Mouse (Mus musculus): ENCODE data around the gene 5730455P16Rik.
"Not testable (repeated sequence)": the region's sequence is repeated elsewhere in the genome, so short reads cannot be mapped to it uniquely, and the experiment has no call there.

The 5730455P16Rik gene

GRCm38 (mm10) chr11:80378452-80379068, 726 bp upstream of the 5730455P16Rik start:
- not testable (repeated sequence) for DNase-seq

DNA sequence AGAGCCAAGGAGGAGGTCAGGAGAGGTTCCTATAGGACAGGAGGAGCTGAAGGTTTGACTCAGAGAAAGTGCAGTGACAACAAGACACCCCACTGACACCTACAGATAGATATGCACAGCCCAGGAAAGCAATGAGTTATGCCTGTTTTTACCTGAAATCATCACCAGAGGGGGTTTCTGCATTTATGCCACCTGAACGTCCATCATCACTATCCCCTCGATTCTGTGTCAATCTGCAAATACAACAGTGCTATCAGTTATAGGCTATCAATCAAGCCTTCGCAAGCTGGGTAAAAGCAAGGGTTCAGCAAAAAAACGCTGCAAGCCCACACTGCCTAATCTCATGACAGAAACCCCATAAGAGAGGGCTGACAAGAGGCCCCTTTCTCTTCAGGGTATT, 1.2 kb downstream of the 5730455P16Rik start:
- DNase-seq, result no peak

DNA sequence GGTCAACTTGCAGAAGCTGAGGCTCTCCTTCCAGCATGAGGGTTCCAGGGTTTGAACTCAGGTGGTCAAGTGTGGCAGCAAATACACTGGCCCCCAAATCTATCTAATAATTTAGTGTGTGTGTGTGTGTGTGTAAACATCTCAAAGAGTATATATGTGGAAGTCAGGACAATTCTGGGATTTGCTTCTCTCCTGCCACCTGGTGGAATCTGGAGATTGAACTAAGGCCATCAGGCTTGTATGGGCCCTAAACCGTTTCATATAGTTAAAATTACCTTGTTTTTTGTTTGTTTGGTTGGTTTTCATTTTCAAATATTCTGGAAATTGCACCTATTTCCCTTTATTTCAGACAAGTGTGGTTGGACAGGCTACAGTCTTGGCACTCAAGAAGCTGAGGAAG, 8.9 kb downstream of the 5730455P16Rik start:
- no peak for DNase-seq

GRCm38 (mm10) chr11:80354832-80355231, 23.0 kb downstream of the 5730455P16Rik start:
- peak; percentile 11 for DNase-seq

- peak; percentile 81 for DNase-seq
Measured at GRCm38 (mm10) chr11:80351832-80352430, 25.9 kb downstream of the 5730455P16Rik start.

DNA sequence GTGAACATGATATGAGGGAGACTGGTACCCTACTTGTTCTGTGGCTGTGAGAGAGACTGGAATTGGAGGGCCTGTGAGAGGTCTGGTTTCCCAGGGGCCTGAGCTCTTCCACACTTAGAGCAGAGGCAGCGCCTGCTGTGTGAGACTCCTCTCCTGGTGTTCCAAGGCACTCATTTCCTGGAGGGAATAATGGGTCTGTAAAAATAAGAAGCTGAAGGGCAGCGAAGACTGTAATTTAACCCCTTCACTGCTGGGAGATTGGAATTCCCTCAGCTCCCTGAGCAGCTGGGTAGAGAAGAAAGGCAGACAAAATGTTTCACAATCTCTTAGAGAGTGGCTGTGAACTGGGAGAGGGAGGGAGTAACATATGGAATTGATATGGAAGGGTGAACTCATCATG, 35.4 kb downstream of the 5730455P16Rik start:
- DNase-seq, result no peak

DNA sequence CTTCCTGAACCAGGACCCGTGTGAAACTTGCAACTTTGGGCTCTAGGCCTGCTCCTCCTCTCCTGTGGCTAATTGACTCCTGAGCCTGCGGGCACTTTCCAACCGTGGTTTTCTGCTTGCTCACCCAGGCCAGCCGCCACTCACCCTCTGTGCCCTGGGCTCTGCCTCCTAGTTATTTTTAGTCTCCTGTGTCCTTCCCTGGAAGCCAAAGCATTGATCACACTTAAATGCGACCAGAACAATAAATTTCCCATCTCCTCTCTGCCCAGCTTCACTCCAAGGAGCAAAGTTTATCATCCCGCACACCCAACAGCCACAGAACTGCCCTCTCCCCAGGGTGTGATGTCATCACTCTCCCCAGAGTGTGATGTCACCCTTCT, 41.5 kb downstream of the 5730455P16Rik start:
- DNase-seq, result no peak

- peak; percentile 8 for DNase-seq
Measured at GRCm38 (mm10) chr11:80335609-80336350, 42.1 kb downstream of the 5730455P16Rik start.

GRCm38 (mm10) chr11:80332709-80333400, 45.0 kb downstream of the 5730455P16Rik start:
- no peak for DNase-seq

DNA sequence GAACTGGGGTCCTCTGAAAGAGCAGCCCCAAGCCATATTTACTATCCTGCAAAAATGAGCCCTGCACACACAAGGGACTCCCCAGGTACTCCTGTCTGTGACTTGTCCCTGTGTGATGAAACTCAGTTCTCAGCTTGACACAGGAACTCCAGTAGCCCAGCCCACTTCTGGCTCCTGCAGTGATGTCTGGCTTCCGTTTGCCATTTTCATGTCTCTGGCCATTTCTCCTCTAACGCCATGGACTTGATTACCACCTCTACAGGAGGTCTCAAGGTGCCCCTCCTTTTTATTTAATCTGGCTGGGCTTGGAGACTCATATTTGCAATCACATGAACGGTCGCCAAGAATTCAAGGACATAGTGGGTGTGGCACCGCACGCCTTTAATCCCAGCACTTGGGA, 53.2 kb downstream of the 5730455P16Rik start:
- DNase-seq, result no peak

DNA sequence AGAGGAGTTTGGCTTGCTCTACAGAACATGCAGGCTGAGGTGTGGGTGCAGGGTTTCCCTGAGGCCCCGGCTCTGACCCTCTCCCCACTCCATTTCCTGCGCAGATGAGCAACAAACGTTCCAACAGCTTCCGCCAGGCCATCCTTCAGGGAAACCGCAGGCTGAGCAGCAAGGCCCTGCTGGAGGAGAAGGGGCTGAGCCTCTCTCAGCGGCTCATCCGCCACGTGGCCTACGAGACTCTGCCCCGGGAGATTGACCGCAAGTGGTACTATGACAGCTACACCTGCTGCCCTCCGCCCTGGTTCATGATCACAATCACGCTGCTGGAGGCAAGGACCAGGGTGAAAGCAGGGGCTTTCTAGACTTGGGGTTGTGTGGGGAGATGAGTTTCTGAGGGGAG, 54.6 kb downstream of the 5730455P16Rik start:
- DNase-seq, result no peak

DNA sequence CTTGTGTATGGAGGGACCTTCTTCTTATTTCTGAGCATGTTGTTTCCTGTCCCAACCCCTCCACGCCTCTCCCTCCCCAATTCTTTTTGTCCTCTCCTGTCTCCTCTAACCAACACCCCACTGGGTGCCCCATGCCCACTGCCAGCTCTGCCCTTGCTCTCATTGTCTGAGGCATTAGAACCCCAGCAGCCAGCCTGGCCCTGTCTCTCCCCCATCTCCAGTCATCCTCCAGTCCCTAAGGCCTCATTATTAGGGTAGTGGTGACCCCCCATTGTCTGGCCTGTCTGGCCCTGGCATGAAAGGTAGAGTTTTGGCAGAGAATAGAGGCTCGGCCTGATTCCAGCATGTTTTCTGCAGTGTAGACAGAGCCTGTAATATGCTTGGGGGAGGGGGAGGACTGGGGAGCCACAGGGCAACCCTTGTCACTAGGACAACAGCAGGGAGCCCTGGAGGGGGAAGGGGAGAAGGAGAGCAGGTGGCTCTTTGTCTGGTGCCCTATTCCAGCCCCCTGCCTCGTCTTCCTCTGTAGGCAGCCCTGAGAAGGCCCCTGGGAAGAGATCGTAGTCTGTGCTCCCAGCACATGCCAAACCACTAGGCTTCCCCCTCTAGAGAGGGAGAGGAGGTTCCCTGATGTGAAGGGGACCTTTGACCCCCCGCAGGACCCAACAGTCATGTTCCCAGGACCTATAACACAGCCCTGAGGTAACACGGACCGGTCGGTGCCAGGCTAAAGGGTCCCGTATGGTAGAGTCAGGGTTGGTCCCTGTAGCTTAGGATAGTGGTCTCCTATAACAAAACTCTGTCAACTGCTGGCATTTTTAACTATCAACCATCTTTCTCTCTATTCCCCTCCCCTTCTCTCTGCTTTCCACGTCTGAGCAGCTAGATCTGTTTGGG, 61.8 kb downstream of the 5730455P16Rik start:
- no peak for DNase-seq

GRCm38 (mm10) chr11:80313944-80314343, 63.9 kb downstream of the 5730455P16Rik start:
- no peak for DNase-seq

GRCm38 (mm10) chr11:80313462-80313861, 64.4 kb downstream of the 5730455P16Rik start:
- no peak for DNase-seq

DNA sequence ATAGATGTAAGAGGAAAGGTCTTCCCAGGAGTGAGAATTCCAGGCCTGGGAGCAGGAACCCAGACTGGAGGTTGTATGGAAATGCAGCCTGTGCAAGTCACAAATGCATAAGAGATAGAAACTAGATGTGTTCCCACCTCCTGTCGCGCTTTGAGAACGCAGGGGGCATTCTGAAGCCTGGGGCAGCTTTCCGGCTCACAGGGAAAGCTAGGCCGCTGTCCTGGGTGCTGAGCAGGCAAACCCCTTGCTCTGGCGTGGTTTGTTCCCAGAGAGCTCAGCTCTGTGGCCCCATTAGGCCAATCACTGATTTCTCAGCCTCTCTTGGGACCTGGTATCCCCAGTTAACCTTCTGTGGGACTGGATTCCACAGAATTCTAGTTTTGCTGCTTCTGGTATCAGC, 65.3 kb downstream of the 5730455P16Rik start:
- DNase-seq, result peak; percentile 49

DNA sequence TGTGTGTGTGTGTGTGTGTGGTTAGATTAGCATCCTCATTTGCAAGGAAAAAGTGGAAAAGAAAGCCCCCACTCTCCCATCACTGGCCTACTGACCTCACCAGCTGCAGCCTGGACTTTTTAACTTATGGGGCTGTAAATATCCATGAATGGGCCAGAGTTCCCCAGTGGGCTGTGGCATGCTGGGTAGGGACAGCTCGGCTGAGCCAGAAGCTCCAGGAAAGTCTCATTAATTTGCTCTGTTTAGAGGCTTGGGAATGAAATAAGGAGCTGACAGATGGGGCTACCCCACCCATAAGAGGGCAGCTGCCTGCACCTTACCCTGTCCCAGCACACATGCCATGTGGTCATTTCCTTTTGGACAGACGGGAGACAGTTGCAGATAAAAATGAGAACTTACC, 65.8 kb downstream of the 5730455P16Rik start:
- DNase-seq, result no peak

DNA sequence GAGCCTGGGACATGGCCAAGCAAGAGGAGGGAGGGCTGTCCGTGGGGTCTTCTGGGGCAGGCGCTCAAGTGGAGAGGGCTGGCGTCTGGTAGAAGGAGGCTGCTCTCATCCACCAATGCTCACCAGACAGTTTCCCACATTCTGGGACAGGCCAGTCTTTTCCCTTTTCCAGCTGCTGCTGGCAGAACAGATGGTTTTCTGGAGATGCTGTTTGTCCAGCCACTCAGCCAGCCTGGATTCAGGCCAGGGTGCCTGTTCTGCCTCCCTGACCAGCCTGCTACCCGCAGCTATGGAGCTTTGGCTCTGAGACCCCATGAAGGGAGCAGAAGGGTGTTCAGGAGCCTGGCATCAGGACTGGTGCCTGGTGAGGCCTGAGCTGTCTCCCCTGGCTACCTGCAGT, 66.6 kb downstream of the 5730455P16Rik start:
- DNase-seq, result no peak

Data from kidney, postnatal 14 days (tissue).